Mouse (Mus musculus) frontal cortex, postnatal 36 days (tissue): ENCODE results near the gene Hyal2.
A peak's percentile ranks its signal among the peaks of the same experiment; 100 is the strongest.

ENCODE experiments used
- DNase-seq, 2 experiments: peaks; one replicate each; pipeline ENCODE4 v3.0.0; 2022; ENCODE audit warnings: low spot score in 2 of 2

Hyal2 gene

DNA sequence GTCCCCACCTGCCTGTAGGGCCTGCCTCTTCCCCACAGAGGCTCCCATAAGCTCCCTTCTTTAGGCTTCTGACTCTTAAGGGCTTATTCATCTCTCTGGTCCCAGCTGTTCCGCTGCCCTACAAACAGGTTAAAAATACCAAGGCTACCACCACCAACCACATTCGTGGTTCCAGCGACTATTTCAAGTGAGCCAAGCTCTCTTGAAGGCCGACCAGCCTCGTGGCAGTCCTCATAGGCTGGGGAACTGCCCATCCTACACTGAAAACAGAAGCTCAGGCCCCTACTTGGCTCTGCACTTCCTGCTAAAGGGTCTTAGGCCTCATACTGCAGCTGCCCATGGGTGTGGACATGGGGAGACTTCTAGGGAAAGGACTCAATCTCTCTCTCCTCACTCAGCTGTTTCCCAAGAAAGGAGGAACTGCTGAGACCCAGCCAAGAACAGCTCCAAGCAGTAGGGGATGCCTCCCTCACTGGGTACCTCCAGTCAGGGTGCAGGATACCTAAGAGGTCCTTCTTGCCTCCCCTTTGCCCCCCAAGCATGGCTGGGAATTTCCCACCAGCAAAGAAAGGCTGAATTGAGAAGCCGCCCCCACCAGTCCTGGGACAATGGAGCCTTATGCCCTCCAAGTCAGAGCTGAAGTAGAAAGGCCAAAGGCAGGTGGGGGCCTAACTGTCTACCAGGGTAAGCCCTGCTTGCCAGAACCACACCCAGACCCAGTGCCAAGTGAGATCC is 43.9 kb downstream of the Hyal2 start:
- DNase-seq = peak in 1 of 2 experiments; percentile 51

DNA sequence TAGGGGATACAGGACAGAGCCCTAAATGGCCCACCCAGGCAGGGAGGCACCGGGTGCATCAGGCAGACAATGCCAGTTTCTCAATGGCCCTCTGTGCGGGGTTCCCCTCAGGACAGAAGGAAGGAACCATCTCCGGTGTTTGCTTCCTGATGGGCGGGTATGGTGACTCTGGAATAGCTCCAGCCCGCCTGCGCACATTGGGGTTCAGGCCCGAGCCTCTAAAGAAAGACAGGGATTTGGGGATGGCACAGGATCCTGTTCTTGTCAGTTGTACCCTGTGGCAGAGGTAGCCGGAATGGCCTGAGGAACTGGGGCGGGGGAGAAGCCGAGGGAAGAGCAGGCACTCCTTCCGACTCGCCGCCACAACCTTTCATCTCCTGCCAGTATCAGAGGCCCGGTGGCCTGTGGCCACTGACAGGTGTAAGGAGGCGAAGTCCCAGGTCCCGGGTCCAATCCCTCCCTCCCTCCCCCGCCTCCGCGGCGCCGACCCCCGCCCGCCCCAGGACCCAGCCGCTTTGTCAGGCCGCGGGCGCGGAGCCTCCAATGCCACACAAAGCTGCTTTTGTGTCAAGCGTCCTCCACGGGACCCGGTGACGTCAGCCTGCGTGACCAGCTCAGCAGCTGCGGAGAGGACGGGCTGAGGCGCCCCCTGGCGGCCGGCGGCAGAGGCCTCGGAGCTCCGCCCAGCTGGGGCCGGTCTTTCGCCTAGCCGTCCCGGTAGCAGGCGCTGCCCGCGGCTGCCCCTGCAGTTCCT is 44.6 kb downstream of the Hyal2 start:
- DNase-seq = peak; percentile 99

DNA sequence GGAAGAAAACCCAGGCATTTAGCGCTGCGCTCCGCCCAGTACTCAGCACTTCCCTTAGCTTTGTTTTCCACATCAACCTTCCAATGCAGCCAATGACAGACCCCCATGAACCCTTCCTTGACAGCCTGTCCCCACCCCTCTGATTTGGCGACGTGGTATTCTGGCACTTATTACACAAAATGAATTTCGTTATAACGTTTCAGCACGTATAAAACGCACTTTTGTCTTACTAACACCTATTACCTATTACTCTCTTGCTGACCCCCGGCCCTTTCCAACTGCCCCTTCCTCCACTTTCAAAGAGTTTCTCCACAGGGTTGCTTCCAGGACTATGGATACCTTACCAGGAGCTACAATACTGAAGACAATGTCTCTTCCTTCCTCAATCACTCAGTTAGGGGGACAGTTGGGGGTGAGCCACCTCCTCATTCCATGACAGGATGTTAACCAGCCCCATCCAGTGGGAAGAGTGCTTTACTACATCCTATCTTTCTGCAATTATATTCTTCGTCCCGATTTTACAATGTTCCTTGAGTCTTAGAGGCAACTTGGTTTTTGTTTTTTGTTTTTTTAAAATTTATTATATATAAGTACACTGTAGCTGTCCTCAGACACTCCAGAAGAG is 45.3 kb downstream of the Hyal2 start:
- DNase-seq = no peak

DNA sequence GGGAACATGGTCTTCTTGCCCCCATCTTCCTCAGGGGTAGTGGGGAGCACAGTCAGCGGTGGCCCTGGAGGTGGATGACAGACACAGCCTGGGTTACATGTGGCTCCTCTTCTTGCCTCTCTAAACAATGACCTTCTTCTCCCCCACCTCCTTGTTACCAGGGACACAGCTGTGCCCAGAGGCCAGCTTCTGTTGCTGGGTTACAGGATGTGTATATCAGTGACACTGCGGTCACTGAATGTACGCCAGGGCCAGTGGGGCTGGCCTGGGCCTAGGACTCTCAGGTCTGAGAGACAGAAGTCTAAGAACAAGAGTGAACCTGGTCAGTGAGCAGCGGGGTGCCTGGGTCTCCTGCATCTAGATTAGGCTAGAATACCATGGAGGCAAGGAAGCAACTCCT is 47.3 kb downstream of the Hyal2 start:
- no peak for DNase-seq

DNA sequence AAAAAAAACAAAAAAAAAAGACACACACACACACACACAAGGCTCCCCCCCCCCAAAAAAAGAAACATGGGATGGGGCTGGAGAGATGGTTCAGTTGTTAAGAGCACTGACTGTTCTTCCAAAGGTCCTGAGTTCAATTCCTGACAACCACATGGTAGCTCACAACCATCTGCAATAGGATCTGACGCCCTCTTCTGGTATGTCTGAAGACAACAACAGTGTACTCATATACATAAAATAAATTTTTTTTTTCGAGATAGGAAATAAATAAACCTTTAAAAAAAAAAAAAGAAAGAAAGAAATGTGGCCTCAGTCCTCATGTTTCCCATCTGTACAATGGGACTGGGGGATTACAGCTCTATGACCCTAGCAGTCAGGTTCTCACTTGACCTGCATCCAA is 49.7 kb downstream of the Hyal2 start:
- no peak for DNase-seq

DNA sequence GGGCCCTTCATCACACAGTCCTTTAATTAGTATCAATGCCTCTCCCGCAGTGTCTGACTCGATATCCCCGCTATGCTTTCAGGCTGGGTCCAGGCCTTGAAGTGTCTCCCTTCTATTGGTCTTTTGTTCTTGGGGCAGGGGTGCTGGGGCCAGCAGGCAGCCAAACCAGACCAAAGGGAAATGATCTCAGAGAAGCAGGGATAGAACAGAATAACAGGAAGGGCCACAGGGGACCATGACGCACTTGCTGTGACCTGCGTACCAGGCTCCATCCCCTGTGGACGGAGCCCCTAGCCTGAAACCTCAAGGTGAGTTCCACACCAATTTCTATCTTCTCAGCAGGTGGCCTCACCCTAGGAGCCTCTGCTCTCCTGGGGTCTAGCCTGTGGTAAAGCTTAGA is 50.4 kb downstream of the Hyal2 start:
- no peak for DNase-seq

DNA sequence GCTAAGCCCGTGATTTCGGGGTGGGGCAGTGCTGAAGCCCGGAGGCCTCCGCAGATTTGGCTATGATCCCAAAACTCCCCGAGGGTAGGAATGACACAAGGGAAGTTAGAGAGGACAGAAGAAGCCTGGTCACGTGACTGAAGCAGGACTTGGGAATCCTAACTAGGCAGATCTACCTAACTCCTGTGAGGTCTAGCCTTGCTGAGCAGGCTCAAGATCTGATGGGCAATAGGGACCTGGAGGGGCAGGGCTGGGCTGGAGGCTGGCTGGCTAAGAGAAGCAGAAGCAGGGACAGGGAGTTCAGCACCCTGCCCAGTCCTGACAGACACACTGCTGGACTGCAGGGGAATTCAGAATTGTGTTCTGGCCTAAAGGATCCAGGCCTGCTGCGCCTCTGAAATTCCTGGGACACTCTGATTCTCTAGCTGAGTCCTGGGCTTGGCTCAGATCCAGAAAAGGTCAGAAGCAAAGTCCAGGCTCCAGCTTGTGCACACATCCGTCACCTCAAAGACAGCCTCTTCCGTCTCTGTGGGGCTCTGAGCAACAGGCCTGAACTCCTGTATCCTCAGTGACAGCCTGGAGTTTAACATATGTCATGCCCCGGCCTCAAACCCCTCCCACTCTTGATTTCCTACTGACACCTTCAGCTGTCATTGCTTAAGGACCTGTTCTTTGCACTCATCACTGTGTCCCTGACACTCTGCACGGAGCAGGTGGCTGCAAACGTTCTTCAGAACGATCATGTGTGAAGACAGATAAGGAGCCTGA is 51.2 kb downstream of the Hyal2 start:
- no peak for DNase-seq

DNA sequence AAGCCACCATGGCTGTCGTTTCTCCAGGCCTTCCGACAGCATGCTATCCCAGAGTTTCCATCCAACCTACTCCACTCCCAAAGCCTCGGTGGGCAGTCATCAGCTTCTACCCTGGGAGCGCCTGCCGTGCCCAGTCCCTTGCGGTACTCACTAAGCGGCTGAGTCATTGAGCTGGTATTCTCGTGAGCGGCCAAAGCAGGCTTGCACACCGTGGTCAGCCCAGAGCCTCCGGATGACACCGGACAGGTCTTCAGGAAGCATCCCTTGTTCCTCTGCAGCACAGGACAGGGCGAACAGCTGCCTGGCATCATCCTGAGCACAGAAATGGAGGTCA is 51.8 kb downstream of the Hyal2 start:
- DNase-seq = no peak

DNA sequence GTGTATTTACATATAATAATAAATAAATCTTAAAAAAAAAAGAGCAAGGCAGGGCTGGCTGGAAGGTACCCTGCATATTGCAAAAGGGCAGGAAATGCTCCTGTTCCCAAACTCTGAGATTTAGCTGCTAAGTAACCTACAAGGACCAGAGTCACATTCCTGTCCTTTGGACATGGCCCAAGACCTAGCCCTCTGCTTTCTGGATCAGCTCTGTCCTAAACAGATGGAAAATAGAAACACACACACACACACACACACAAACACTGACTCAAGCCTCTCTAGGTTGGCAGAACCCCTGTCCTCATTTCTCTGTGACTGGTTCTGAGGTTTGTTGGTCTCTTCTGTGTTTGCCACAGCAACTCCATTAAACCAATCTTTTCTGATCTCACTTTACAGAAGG is 53.2 kb downstream of the Hyal2 start:
- no peak for DNase-seq
